Mouse (Mus musculus): Measurements from ENCODE around the gene Arhgef19.

Gene Arhgef19

GRCm38 (mm10) chr4:141239388-141240125, at the start of gene Arhgef19:
Gene Arhgef19, plus strand, starts transcription at chr4:141239499.
- DNase-seq (ENCODE audit: low read depth, low spot score) = peak; percentile 86

- DNase-seq (ENCODE audit: low read depth, low spot score) = no peak
These were observed 48.0 kb upstream of the Arhgef19 start for GRCm38 (mm10) chr4:141191294-141191693.

DNA sequence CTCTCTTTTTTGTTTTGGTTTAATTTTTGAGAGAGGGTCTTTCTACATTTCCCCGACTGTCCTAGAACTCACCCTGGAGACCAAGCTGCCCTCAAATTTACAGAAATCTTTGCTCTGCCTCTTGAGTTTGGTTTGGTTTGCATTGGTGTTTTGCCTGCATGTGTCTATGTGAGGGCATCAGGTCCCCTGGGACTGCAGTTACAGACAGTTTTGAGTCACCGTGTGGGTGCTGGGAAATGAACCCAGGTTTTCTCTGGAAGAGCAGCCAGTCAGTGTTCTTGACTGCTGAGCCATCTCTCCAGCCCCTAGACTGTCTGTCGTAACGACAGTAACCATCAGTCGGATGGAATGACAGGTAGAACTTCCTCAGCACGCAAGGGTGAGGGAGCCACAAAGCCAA, 44.7 kb upstream of the Arhgef19 start:
- no peak for DNase-seq (ENCODE audit: low read depth, low spot score)

- DNase-seq (ENCODE audit: low read depth, low spot score) = no peak
These were observed 42.2 kb upstream of the Arhgef19 start for GRCm38 (mm10) chr4:141196981-141197685.

GRCm38 (mm10) chr4:141197686-141198035, 41.6 kb upstream of the Arhgef19 start:
- no peak for DNase-seq (ENCODE audit: low read depth, low spot score)

DNA sequence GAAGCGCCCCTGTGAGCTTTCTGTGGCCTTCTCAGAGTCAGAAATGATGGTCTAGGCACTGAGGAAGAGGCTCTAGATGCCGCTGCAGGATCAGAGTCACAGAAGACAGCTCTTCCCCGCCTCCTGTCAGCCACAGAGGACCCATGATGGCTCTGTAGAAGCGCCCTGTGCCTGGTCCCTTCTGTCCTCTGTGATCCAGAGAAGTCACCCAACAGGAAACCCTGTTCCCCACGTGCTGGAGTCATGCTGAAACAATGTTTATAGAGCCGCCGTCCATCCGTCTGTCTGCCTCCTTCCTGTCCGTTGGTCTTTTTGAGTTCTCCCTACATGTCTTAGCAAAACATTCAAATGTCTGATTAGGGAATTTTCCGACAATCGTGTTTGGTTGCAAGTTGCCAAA, 38.4 kb upstream of the Arhgef19 start:
- no peak for DNase-seq (ENCODE audit: low read depth, low spot score)

DNA sequence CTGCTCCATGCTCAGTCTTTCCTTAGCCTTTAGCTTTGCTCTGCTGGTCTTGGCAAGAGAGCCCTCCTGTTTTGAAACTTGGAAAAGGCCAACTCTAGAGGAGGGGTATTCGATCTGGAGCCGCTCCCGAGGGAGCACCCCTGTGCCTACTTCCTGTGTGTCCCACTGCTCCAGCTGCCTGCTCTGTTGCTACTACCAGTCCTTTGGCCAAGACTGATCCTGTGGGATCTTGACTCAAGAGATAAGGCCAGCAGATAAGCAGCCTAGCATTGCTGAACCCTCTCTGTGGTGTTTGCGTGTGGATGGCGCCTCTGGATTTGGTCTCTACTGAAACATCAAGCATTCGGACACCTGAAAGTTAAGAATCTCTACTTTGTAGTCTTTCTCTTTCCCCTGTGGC, 37.1 kb upstream of the Arhgef19 start:
- DNase-seq (ENCODE audit: low read depth, low spot score) = no peak

GRCm38 (mm10) chr4:141204580-141205061, 34.7 kb upstream of the Arhgef19 start:
- DNase-seq (ENCODE audit: low read depth, low spot score) = no peak

DNA sequence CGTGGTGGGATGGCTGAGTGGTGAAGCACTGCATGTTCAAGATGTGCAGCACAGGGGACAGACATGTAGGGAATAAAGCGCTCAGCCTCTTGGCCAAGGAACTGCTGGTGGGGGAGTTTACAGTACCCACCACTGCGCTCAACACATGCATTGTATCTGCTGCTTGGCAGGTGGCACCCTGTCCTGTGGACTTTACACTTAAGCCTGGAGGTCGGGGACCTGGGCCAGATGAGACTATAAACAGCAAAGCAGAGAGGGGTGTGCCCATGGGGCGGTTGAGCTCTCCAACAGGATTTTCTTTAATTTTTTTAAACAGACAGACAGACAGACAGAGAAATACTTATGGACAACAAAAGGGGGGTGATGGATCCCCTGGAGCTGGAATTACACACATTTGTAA, 32.2 kb upstream of the Arhgef19 start:
- DNase-seq (ENCODE audit: low read depth, low spot score) = no peak

- DNase-seq (ENCODE audit: low read depth, low spot score) = peak; percentile 82
These were observed 28.6 kb upstream of the Arhgef19 start for GRCm38 (mm10) chr4:141210524-141211219.

GRCm38 (mm10) chr4:141211646-141212045, 27.7 kb upstream of the Arhgef19 start:
- DNase-seq (ENCODE audit: low read depth, low spot score) = no peak

- no peak for DNase-seq (ENCODE audit: low read depth, low spot score)
These were observed 26.4 kb upstream of the Arhgef19 start for GRCm38 (mm10) chr4:141212892-141213291.

DNA sequence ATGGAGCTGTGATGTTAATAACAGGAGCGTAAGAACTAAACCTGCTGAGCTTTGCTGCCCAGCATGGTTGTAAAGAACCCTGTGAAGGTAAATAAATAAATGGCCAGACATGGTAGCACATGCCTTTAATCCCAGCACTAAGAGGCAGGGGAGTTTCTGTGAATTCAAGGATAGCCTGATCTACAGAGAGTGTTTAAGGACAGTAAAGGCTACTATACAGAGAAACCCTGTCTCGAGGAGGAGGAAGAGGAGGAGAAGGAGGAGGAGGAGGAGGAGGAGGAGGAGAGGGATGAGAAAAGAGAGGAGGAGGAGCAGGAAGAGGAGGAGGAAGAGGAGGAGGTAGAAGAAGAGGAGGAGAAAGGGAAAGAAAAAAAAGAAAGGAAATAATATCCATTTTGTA, 26.0 kb upstream of the Arhgef19 start:
- no peak for DNase-seq (ENCODE audit: low read depth, low spot score)

DNA sequence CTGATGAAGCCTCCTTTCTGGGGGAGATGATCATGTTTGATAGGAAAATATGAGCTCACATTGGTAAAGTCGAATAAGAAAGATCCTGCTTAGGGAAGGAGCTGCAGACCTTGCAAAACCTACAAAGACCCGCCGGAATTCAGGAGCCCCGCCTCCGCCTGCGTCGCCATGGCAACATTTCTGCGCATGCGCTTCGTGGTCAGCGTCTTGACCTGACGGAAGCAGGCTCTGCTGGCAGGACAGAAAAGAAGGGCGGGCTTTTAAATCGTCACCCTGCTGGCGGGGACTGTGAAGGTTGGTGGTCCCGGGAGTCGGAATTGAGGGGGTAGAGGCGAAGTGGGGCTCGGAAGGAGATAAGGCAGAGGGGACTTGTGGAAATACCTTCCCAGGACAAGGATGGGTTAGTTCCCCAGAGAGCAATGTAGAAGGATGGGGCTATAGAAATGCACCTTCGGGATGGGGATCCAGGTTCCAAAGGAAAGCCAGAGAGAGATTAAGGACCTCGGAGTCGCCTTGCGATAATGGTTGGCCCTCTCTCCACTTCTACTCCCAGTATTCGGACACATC, 25.4 kb upstream of the Arhgef19 start, which contains the start of gene Rsg1:
Gene Rsg1 (plus strand): TSS at position 187 of the 567 bp plus-strand sequence.
- peak; percentile 92 for DNase-seq (ENCODE audit: low read depth, low spot score)

DNA sequence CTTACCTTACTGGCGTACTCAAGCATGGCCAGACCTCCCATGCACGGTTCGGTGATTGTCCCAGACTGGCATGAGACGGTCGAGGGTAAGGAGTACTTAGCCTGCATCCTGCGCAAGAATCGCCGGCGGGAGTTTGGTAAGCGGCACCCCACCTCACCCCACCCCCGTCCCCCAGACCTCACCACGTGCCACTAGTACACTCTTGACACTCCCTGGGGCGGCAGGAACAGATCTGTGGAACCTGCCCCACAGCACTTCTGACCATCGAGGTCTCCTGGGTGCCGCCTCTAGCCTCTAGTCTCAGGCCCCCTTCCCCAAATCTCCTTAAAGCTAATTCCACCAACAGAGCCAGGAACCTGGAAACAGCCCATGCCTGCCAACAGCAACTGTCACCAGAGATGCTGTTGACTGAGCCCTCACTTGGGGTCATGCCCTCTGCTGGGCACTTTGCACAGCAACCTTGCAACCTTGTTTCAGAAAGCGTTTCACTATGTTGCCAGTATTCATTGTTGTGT, 24.9 kb upstream of the Arhgef19 start:
- peak; percentile 77 for DNase-seq (ENCODE audit: low read depth, low spot score)

GRCm38 (mm10) chr4:141219583-141220213, 19.6 kb upstream of the Arhgef19 start:
- no peak for DNase-seq (ENCODE audit: low read depth, low spot score)

GRCm38 (mm10) chr4:141221848-141222247, 17.5 kb upstream of the Arhgef19 start:
- no peak for DNase-seq (ENCODE audit: low read depth, low spot score)

- DNase-seq (ENCODE audit: low read depth, low spot score) = no peak
These were observed 16.5 kb upstream of the Arhgef19 start for GRCm38 (mm10) chr4:141222752-141223151.

GRCm38 (mm10) chr4:141228687-141229086, 10.6 kb upstream of the Arhgef19 start:
- no peak for DNase-seq (ENCODE audit: low read depth, low spot score)

- DNase-seq (ENCODE audit: low read depth, low spot score) = no peak
These were observed 6.1 kb upstream of the Arhgef19 start for GRCm38 (mm10) chr4:141233196-141233595.

- DNase-seq (ENCODE audit: low read depth, low spot score) = no peak
These were observed 3.7 kb upstream of the Arhgef19 start for GRCm38 (mm10) chr4:141235537-141236111.

All from CD4-positive helper T cell, adult 2 months (primary cell).